Mouse (Mus musculus): ENCODE results near the gene Nudt9. TPM values are rescaled to one million over a fixed set of nuclear protein-coding genes. Genes with fewer than 3 reads are reported as not detected.

The Nudt9 gene
- total RNA-seq, 2 experiments from 2014 or later, result 22.9 to 31.4 TPM

DNA sequence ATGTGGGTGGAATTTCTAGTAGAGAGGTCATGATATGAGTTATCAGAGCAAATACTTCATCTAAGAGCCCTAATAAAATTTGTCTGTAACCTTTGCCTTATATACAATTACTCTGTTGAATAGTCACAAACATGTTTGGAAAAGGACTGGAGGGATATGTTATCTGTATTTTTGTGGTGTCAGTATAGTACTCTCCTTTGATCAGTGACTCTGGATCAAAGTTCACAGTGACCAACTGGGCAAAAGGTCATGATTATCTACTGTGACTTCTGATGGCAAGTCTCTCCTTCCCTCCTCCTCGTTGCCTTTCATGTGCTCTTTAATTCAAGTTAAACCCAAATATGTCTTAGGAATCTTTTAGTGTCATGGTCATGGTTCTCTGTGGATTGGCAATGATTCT, 10.3 kb upstream of the Nudt9 start:
- ATAC-seq (ENCODE audit: poor library complexity, severe bottlenecking), result no peak

GRCm38 (mm10) chr5:104036686-104037085, 9.4 kb upstream of the Nudt9 start:
- ATAC-seq (ENCODE audit: poor library complexity, severe bottlenecking), result no peak

DNA sequence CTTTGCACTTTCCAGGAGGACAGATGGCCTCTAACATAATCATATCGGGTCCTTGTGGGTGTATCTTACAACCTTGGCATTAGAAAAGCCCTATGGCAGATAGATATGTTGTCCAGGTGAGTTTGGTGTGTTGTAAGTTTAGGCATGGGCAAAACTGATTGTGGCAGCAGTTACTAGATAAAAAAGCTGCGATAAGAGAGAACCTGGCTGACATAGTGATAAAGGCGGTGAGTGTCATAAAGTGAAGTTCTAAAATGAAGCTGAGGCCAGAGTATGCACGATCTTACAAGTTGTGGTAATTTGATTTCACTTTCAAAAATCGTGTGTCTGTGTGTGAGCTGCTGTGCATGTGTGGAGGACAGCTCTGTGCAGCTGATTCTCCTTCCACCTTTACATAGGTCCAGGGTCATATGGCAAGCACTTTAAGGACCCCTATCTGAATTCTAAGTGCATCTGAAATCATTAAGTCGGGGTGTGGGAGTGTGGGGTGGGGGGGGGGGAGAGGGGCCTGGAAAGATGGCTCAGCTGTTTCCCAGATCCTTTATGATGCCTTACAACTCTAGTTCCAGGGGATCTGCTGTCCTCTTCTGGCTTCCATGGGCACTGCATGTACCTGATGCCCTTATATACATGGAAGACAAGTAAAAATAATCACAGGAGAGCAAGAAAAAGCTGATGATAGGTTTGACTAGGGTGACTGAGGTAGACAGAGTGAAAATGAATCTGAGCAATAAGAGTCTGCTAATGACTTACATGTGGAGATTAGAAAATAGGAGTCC, 6.8 kb upstream of the Nudt9 start:
- ATAC-seq (ENCODE audit: poor library complexity, severe bottlenecking), result peak; percentile 61

GRCm38 (mm10) chr5:104042906-104043305, 3.2 kb upstream of the Nudt9 start:
- ATAC-seq (ENCODE audit: poor library complexity, severe bottlenecking), result no peak

DNA sequence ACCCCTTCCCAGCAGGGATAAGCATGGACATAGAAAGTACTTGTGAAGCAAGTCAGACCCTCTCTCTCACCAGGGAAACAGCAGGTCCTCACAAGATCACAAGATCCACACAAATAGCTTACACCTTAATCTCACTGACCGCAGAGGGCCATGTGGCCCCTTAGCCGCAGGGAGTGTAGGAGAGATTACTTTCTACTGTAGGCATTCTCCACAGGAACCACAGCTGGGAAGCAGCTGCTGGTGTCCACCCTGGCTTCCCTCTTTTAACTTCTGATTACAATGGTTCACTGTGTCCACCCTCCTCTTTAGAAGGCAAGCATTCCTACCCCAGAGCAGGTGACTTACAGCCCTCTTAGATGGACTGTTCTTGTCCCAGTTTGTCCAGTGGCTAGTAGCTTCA, 2.4 kb upstream of the Nudt9 start:
- no peak for ATAC-seq (ENCODE audit: poor library complexity, severe bottlenecking)

DNA sequence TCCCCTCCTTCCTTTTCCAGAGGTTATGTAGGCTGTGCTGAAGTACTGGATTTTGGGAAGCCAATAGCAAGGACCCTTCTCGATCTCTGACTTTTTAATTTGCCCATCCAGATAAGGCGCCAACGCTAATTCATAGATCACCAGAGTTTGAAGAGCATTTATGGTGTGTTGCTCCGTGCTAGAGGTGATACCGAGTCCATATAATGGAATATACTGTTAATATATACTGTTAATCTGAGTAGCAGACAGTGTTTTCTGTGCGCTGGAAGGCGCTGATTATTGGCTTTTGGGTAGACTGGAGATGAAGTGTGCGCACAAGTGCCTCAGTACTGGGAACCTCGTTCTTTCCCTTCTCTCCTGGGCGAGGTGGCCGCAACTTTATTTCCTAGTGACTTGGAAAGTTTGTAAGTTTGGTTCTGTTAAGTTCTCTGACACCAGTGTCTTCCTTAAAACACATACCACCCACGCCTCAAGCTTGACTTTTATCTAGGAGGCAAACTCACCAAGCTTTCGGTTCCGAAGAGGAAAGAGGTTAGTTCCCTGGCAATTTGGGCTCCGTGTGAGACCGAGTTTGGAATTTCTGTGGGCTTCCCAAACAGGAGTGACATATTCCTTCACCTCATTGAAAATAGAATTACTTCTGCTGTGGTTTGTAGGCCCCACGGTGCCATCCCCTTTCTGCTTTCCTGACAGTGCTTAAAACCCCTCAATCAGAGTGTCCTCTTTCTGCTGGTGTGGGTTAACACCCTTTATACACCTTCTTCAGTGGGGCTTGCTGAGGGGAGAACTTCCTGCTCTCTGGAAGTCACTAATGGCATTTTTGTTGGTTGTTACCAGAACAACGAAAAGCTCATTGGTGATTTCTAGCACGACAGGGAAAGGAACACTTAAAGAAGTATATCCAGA, 1.3 kb downstream of the Nudt9 start:
- ATAC-seq (ENCODE audit: poor library complexity, severe bottlenecking), result no peak

DNA sequence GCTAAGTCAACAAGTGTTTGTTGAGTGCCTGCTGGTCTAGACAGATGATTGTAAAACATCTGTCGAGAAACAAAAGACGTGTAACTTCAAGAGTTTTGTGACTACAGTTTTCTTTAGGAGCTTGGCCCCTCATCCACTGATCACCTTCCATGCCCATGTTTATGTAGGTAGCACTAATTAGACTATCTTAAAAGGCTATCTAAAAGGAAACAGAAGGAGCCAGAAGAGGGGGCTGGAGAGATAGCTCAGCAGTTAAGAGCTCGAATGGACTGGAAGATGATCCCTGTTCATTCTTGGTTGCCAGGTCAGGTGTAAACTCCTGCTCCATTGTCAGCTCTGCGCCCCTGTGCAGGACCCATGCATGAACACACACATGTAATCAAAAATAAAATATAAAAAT, 2.0 kb downstream of the Nudt9 start:
- no peak for ATAC-seq (ENCODE audit: poor library complexity, severe bottlenecking)

- peak; percentile 89 for ATAC-seq (ENCODE audit: poor library complexity, severe bottlenecking)
These were observed 6.8 kb downstream of the Nudt9 start for GRCm38 (mm10) chr5:104052956-104053355.

DNA sequence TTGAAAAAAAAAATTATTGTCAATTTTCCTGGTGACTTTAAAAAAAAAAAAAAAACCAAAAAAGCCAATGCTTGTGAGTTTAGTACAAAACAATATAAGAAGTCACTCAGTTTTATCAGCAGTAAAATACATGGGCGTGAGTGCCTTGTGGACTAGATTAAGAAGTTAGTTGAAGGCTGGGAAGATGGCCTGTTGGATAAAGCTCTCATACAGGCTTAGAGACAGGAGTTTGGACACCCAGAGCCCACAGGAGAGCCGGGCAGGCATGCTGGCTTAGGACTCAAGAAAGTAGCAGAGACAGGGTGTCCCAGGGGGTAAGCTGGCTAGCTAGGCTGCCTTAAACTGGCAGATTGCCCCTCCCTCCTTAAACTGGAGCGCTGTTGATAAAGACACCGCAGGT, 8.8 kb downstream of the Nudt9 start:
- ATAC-seq (ENCODE audit: poor library complexity, severe bottlenecking), result no peak

DNA sequence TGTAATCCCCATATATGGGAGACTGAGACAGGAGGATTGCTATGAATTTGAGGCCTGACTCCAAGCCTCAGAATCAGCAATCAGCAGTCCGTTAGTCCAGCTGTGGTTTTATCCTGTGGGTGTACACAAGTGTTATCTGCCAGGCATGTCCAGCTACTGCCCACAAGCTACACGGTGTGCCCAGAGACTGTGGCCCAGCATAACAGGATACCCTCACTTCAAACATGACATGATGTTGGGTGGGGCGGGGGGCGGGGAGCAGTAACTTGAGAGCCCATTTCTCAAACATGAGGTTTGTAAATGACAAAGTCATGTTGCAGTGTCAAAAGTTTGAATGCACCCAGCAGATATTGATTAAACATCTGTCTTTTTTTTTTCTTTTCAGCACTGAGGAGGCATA, 9.7 kb downstream of the Nudt9 start:
- ATAC-seq (ENCODE audit: poor library complexity, severe bottlenecking), result no peak

- no peak for ATAC-seq (ENCODE audit: poor library complexity, severe bottlenecking)
These were observed 10.2 kb downstream of the Nudt9 start for GRCm38 (mm10) chr5:104056295-104056694.

DNA sequence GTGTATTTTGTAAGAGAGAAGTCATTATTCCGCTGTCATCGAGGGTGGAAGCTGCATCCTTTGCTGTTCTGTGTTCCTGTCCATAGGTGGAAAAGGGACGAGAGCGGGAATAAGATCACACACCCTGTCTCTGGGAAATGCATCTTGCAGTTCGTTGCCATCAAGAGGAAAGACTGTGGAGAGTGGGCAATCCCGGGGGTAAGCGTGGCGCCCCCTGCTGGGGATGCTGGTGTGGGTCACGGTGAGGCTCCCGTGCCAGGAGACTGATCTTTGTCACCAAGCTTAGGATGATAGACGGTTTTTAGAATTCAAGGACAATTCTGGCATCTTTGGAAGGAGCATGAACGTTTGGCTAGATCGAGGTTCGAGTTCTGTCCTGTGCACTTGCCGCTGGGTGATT, 11.9 kb downstream of the Nudt9 start:
- ATAC-seq (ENCODE audit: poor library complexity, severe bottlenecking), result peak; percentile 75

DNA sequence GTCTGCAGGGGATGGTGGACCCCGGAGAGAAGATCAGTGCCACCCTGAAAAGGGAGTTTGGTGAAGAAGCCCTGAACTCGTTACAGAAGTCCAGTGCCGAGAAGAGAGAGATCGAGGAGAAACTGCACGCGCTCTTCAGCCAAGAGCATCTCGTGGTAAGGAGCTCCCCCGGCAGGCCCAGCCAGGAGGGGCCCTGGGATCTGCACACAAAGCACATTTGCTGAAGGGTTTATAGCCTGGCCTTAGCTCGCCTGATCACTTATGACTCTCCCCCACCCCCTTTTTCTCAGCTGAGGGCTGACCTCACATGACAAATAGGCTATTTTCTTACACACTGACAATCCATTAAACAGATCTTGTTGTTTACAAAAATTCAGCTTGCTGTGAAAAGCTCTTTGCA, 13.5 kb downstream of the Nudt9 start:
- no peak for ATAC-seq (ENCODE audit: poor library complexity, severe bottlenecking)

DNA sequence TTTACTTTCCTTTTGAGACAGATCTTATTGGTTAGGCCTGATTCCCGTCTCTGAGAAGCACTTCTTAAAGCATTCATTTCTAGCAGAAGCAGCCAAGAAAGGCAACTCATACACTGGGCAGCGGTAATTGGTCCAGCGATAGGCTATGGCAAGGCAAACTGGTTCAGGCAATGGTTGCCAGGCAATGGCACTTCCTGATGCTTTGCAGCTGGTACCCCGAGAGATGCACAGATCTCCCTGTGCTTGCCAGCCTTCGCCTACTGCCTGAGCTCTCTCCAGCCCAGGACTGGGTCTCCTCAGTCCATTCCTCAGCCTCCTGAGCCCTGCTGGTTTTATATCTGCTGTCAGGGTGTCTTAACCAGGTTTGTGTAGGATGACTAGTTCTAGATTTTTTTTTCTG, 14.3 kb downstream of the Nudt9 start:
- ATAC-seq (ENCODE audit: poor library complexity, severe bottlenecking), result no peak

- ATAC-seq (ENCODE audit: poor library complexity, severe bottlenecking), result no peak
These were observed 16.0 kb downstream of the Nudt9 start for GRCm38 (mm10) chr5:104061936-104062772.

DNA sequence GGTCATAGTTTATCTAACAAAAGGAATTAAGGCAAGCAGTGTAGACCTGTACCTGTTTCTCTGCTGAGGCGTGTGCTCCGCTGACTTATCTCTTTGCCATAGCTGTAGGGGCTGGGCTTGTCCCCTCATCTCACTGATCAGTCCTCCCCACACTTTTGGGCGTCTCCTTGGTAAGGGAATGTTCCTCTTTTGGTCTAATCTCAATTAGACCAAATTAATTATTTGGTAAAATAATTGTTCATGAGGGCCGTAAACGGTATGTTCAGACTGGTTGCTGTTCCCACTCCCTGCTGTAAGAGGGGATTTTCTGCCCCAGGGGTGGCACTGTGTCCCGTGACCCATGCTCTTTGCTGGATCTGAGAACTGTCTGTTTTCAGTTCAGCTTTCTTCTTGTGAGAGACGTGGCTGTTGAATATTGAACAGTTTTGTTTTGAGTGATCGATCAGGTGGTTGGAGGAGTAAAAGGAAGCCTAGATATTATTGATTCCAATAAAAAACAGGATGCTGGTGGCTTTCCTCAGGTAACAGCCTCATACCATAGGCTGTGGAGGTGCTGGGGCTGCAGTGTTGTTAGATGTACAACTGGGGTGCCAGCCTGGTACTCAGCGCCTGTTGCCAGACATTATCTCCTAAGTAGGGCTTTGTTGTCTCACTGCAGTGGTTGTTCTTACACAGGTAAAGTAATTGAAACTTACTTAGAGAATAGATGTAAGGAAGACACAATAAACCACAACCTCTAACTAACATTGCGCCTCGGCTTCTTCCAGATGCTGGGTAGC, 16.9 kb downstream of the Nudt9 start:
- peak; percentile 49; the same call in 1 of the 2 replicates for ATAC-seq (ENCODE audit: poor library complexity, severe bottlenecking)

DNA sequence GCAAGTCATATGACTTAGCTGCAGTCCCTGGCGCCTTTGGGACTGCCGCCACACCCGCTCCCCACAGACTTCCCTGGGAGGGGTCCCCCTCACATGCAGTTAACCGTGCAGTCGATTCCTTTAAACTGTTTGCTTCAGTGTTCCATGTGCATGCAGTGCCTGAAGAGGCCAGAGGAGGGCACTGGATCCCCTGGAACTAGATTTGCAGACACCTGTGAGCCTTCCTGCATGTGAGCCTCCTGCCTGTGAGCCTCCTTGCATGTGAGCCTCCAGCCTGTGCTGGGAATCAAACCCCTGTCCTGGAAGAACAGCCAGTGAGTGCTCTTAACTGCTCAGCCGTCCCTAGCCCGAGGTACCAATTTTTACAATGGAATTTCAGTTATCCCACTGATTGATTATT, 22.6 kb downstream of the Nudt9 start:
- peak; percentile 49; the same call in 1 of the 2 replicates for ATAC-seq (ENCODE audit: poor library complexity, severe bottlenecking)

DNA sequence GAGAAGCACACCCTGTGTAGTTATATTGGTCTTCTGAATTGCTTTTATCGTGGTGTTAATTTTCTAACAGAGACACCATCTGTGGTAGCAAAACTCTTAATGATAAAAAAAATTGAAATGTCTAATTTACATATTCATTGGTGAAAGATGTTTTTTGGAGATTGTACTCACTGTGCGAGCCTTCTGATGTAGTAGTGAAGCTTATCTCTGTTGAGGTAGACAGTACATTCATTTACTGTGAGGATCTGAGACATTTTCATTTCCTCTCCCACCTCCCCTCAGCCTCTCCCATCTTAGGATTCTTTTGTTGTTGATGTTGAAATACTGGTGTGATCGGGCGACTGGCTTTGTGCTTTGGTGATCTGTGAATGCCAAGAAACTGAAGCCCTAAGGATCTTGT, 24.9 kb downstream of the Nudt9 start:
- no peak for ATAC-seq (ENCODE audit: poor library complexity, severe bottlenecking)

- no peak for ATAC-seq (ENCODE audit: poor library complexity, severe bottlenecking)
These were observed 26.3 kb downstream of the Nudt9 start for GRCm38 (mm10) chr5:104072272-104072886.

DNA sequence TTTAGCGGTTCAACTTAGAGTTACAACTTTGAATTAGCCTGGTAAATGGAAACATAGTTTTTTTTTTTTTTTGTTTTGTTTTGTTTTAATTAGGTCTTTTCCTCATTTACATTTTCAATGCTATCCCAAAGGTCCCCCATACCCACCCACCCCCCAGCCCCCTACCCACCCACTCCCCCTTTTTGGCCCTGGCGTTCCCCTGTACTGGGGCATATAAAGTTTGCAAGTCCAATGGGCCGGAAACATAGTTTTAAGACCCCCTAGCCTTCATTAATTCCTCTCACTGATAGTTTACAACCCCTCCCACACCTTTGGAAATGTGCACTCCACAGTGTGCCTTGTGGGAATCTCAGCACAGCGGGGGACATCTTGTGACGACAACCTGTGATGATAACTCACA, 27.5 kb downstream of the Nudt9 start:
- ATAC-seq (ENCODE audit: poor library complexity, severe bottlenecking), result no peak

All from megakaryocyte, adult 5-6 weeks (primary cell).